Mouse (Mus musculus): ENCODE data around the gene Rfesd. TPM values are rescaled to one million over a fixed set of nuclear protein-coding genes. Genes with fewer than 3 reads are reported as not detected.
A peak's percentile ranks its signal among the peaks of the same experiment; 100 is the strongest.

Gene Rfesd
- polyA plus RNA-seq, 1 experiment from 2014 or later, result 21.9 TPM

- peak; percentile 50 for ATAC-seq (ENCODE audit: low FRiP score)
- no peak overlapping the region for H3K9ac ChIP-seq (ENCODE audit: low read length)
These were observed 63.0 kb downstream of the Rfesd start for GRCm38 (mm10) chr13:75955357-75955992.

More at GRCm38 (mm10) chr13:75955357-75955992, 63.0 kb downstream of the Rfesd start:
- Histone ChIP-seq H3K27ac (ENCODE audit: low read depth, low read length) (no peak overlapping the region), H3K27me3 (ENCODE audit: control insufficient read depth, insufficient read depth, low read length) (no peaks in the 10 kb centered on the region), H3K4me2 (no peak overlapping the region), H3K4me3 (ENCODE audit: low read depth, low read length) (no peak overlapping the region), H3K4me1 (ENCODE audit: control insufficient read depth, insufficient read depth, low read length) (no peaks in the 10 kb centered on the region), H3K36me3 (ENCODE audit: control insufficient read depth, insufficient read depth, low read length) (no peaks in the 10 kb centered on the region), H3K9me3 (ENCODE audit: control insufficient read depth, low read length) (no peaks in the 10 kb centered on the region)
- DNase-seq (ENCODE audit: low spot score, missing footprints), result no peak

Other genes with a start within 250 kb of the Rfesd start
- 30.8 and 31.3 TPM in 2 replicates for gene Glrx, start 178.9 kb downstream of the Rfesd start, polyA plus RNA-seq (2014; fragmentation: Nextera tagmentation; extraction: Ambion mirVana)
- gene Rhobtb3, start 74.8 kb downstream of the Rfesd start, polyA plus RNA-seq (2014; fragmentation: Nextera tagmentation; extraction: Ambion mirVana), result 71.1 and 72.3 TPM in 2 replicates
- 0.72 and 1.0 TPM in 2 replicates for gene Spata9, start 51.6 kb downstream of the Rfesd start, polyA plus RNA-seq (2014; fragmentation: Nextera tagmentation; extraction: Ambion mirVana)
- 0.26 and 0.33 TPM in 2 replicates for gene Gpr150, start 38.3 kb upstream of the Rfesd start, polyA plus RNA-seq (2014; fragmentation: Nextera tagmentation; extraction: Ambion mirVana)
- gene Arsk, start 79.9 kb upstream of the Rfesd start, polyA plus RNA-seq (2014; fragmentation: Nextera tagmentation; extraction: Ambion mirVana), result 5.3 and 7.6 TPM in 2 replicates
- 14.1 and 17.1 TPM in 2 replicates for gene Ttc37, start 80.0 kb upstream of the Rfesd start, polyA plus RNA-seq (2014; fragmentation: Nextera tagmentation; extraction: Ambion mirVana)

Measured in midbrain, embryonic 11.5 days (tissue).